Mouse (Mus musculus) large intestine, adult 2 months (tissue): ENCODE results near the gene Olfr292. TPM values are rescaled to one million over a fixed set of nuclear protein-coding genes. Genes with fewer than 3 reads are reported as not detected.

Source experiments
- DNase-seq: peaks from one replicate; pipeline ENCODE4 v3.0.0-alpha.2; 2012; ENCODE audit warnings: low read depth, low spot score
- WGBS: fragments of 180-500 bp; shearing (Covaris S2); methylation state at CpG from one replicate; pipeline ENCODE4 v1.1.7; 2018; 5-methylcytosine and 5-hydroxymethylcytosine counted together
- polyA plus RNA-seq: library from polyadenylated mRNA; depleted of rRNA; stranded (reverse); fragments of >200 nt; gene quantifications from 2 replicates; pipeline ENCODE4 v1.2.3, GENCODE M21; 2012; rRNA removed

The Olfr292 gene
- not detected in 2 replicates for polyA plus RNA-seq

- DNase-seq, result no peak
Observed at GRCm38 (mm10) chr7:86688030-86688429, at the start of gene Olfr292. TSS of gene Olfr292 (plus strand) at chr7:86688330.

GRCm38 (mm10) chr7:86648761-86649160 lies 39.4 kb upstream of the Olfr292 start, which contains the start of gene Olfr293:
TSS of gene Olfr293 (plus strand) at chr7:86649061.
- WGBS, result 95% methylated on average over 4 of the region's 4 CpGs
- DNase-seq, result no peak

- DNase-seq, result no peak
Observed at GRCm38 (mm10) chr7:86725013-86725412, 36.9 kb downstream of the Olfr292 start.

Other genes starting within 250 kb of the Olfr292 start
- gene Olfr299, start 228.4 kb upstream of the Olfr292 start, polyA plus RNA-seq, result not detected in 2 replicates
- not detected in 2 replicates for gene Olfr298, start 195.8 kb upstream of the Olfr292 start, polyA plus RNA-seq
- gene Olfr297, start 168.4 kb upstream of the Olfr292 start, polyA plus RNA-seq, result not detected in 2 replicates
- not detected in 2 replicates for gene Olfr295, start 104.5 kb upstream of the Olfr292 start, polyA plus RNA-seq
- gene Olfr294, start 71.7 kb upstream of the Olfr292 start, polyA plus RNA-seq, result not detected in 2 replicates
- gene Olfr293, start 39.3 kb upstream of the Olfr292 start, polyA plus RNA-seq, result not detected in 2 replicates
- 0.05 and 0.10 TPM in 2 replicates for gene Folh1, start 87.6 kb downstream of the Olfr292 start, polyA plus RNA-seq
- gene Vmn2r77, start 106.7 kb downstream of the Olfr292 start, polyA plus RNA-seq, result not detected in 2 replicates
- not detected in 2 replicates for gene Vmn2r78, start 226.8 kb downstream of the Olfr292 start, polyA plus RNA-seq